Mouse (Mus musculus) liver, postnatal 0 days (tissue): ENCODE measurements around the gene Slc7a10. TPM values are rescaled to one million over a fixed set of nuclear protein-coding genes. Genes with fewer than 3 reads are reported as not detected.
A peak's percentile ranks its signal among the peaks of the same experiment; 100 is the strongest.

Source experiments
- ATAC-seq: fragments of 200-750 bp; cut with Nextera tagmentation; 2 replicates; pipeline ENCODE4 v1.8.0; 2017; ENCODE audit warnings: mild to moderate bottlenecking, moderate library complexity
- DNase-seq: peaks from one replicate; pipeline ENCODE4 v3.0.0-alpha.2; 2016
- H3K27ac ChIP-seq: fragments of 300-500 bp; sonication (generic); 2 replicates; pipeline ENCODE4 v1.5.1; 2014; ENCODE audit warnings: antibody characterized with exemption, moderate library complexity, mild to moderate bottlenecking, low read depth
- H3K27me3 ChIP-seq: fragments of 300-500 bp; sonication (generic); 2 replicates; pipeline ENCODE4 v1.6.1; 2014; ENCODE audit warnings: low read length, control low read depth, mixed read lengths; ENCODE audit not compliant: insufficient read depth
- H3K36me3 ChIP-seq: fragments of 300-500 bp; sonication (generic); replicated peaks from 2 replicates; pipeline ENCODE4 v1.6.1; 2014; ENCODE audit warnings: mild to moderate bottlenecking, control low read depth, low read length, moderate library complexity, mixed read lengths; ENCODE audit not compliant: insufficient read depth
- H3K4me1 ChIP-seq: fragments of 300-500 bp; sonication (generic); 2 replicates; pipeline ENCODE4 v1.6.1; 2014; ENCODE audit warnings: antibody characterized with exemption, mild to moderate bottlenecking, control low read depth; ENCODE audit not compliant: insufficient read depth
- H3K4me2 ChIP-seq: fragments of 300-500 bp; sonication (generic); 2 replicates; pipeline ENCODE4 v1.6.1; 2014; ENCODE audit warnings: low read depth, mild to moderate bottlenecking, low read length, moderate library complexity, mixed read lengths
- H3K4me3 ChIP-seq: fragments of 300-500 bp; sonication (generic); 2 replicates; pipeline ENCODE4 v1.5.1; 2014; ENCODE audit warnings: low read depth, low read length
- H3K9ac ChIP-seq: fragments of 300-500 bp; sonication (generic); replicated peaks from 2 replicates; pipeline ENCODE4 v1.6.1; 2014; ENCODE audit warnings: mild to moderate bottlenecking, moderate library complexity
- H3K9me3 ChIP-seq: fragments of 300-500 bp; sonication (generic); 2 replicates; pipeline ENCODE4 v1.6.1; 2016; ENCODE audit warnings: mild to moderate bottlenecking, control low read depth, low read length, mixed read lengths
- CTCF ChIP-seq: sonication (generic); IDR thresholded peaks from 2 replicates; pipeline ENCODE4 v1.5.1; 2016; ENCODE audit warnings: antibody characterized with exemption, low read depth
- EP300 ChIP-seq: IDR thresholded peaks from 2 replicates; pipeline ENCODE4 v1.6.1; 2016; ENCODE audit warnings: antibody characterized with exemption, low read depth, mild to moderate bottlenecking
- WGBS: fragments of 180-500 bp; shearing (Covaris S2); extraction: QIAGEN DNeasy Blood & Tissue Kit; methylation state at CpG from one replicate; pipeline ENCODE4 v1.1.7; 2014; ENCODE audit not compliant: insufficient replicate concordance; 5-methylcytosine and 5-hydroxymethylcytosine counted together
- polyA plus RNA-seq: library from polyadenylated mRNA; unstranded; fragments of >200 nt; fragmentation: Nextera tagmentation; extraction: Ambion mirVana; gene quantifications from 2 replicates; pipeline ENCODE4 v1.2.1, GENCODE M21; 2015

Slc7a10 gene
- polyA plus RNA-seq, 1 experiment from 2014 or later, result 0.12 TPM

- H3K4me1 ChIP-seq, result peaks cover 9% of the 10 kb centered on the region
- H3K36me3 ChIP-seq, result no peaks in the 10 kb centered on the region
- H3K9ac ChIP-seq, result no peak overlapping the region
- peaks cover 19% of the 10 kb centered on the region for H3K27me3 ChIP-seq
- WGBS, result 73% methylated on average over 4 of the region's 4 CpGs
- ATAC-seq, result no peak
- H3K4me3 ChIP-seq, result no peak overlapping the region
- DNase-seq, result no peak
- H3K9me3 ChIP-seq, result no peaks in the 10 kb centered on the region
- no peak overlapping the region for H3K27ac ChIP-seq
- TF ChIP-seq CTCF, result no peak
- no peak for TF ChIP-seq EP300
- H3K4me2 ChIP-seq, result no peak overlapping the region
Measured at GRCm38 (mm10) chr7:35211791-35212190, 25.6 kb downstream of the Slc7a10 start.

GRCm38 (mm10) chr7:35214442-35215222, 28.4 kb downstream of the Slc7a10 start:
- TF ChIP-seq EP300 (no peak), CTCF (no peak)
- Histone ChIP-seq H3K4me3 (peak overlapping the region; percentile 38; the same call in 1 of the 2 replicates), H3K9me3 (no peaks in the 10 kb centered on the region), H3K4me2 (peak overlapping the region; percentile 74), H3K27me3 (peaks cover 19% of the 10 kb centered on the region), H3K36me3 (no peaks in the 10 kb centered on the region), H3K9ac (peak overlapping the region; percentile 44; the same call in 1 of the 2 replicates), H3K4me1 (peaks cover 9% of the 10 kb centered on the region), H3K27ac (no peak overlapping the region)
- WGBS, result 2% methylated on average over 46 of the region's 79 CpGs
- ATAC-seq (peak; percentile 52; the same call in 1 of the 2 replicates), DNase-seq (no peak)

GRCm38 (mm10) chr7:35215225-35215624, 29.0 kb downstream of the Slc7a10 start, which contains the start of gene Lrp3:
Gene Lrp3, minus strand, starts transcription at chr7:35215498.
- peaks cover 9% of the 10 kb centered on the region for H3K4me1 ChIP-seq
- H3K9ac ChIP-seq, result peak within 1 kb of the TSS; percentile 44; the same call in 1 of the 2 replicates
- peak within 1 kb of the TSS; percentile 74 for H3K4me2 ChIP-seq
- no peak within 1 kb of the TSS for H3K27ac ChIP-seq
- no peaks in the 10 kb centered on the region for H3K9me3 ChIP-seq
- H3K36me3 ChIP-seq, result no peaks in the 10 kb centered on the region
- H3K27me3 ChIP-seq, result peaks cover 19% of the 10 kb centered on the region
- H3K4me3 ChIP-seq, result peak within 1 kb of the TSS; percentile 38
- WGBS, result under 1% methylated on average over 45 of the region's 53 CpGs
- DNase-seq, result peak; percentile 77
- no peak for TF ChIP-seq CTCF
- TF ChIP-seq EP300, result no peak
- peak; percentile 91 for ATAC-seq

GRCm38 (mm10) chr7:35215731-35216130, 29.5 kb downstream of the Slc7a10 start:
- no peaks in the 10 kb centered on the region for H3K9me3 ChIP-seq
- peak overlapping the region; percentile 74 for H3K4me2 ChIP-seq
- H3K9ac ChIP-seq, result no peak overlapping the region
- peaks cover 19% of the 10 kb centered on the region for H3K27me3 ChIP-seq
- ATAC-seq (no peak), DNase-seq (no peak)
- H3K4me1 ChIP-seq, result peaks cover 9% of the 10 kb centered on the region
- 44% methylated on average over 5 of the region's 5 CpGs for WGBS
- no peaks in the 10 kb centered on the region for H3K36me3 ChIP-seq
- H3K4me3 ChIP-seq, result no peak overlapping the region
- TF ChIP-seq CTCF, result no peak
- no peak for TF ChIP-seq EP300
- no peak overlapping the region for H3K27ac ChIP-seq

GRCm38 (mm10) chr7:35220694-35221365, 34.6 kb downstream of the Slc7a10 start:
- peaks cover 6% of the 10 kb centered on the region; the same call in 1 of the 2 replicates for H3K27me3 ChIP-seq
- H3K9ac ChIP-seq, result no peak overlapping the region
- 62% methylated on average over 9 of the region's 9 CpGs for WGBS
- DNase-seq (no peak), ATAC-seq (no peak)
- H3K36me3 ChIP-seq, result no peaks in the 10 kb centered on the region
- H3K9me3 ChIP-seq, result no peaks in the 10 kb centered on the region
- no peak overlapping the region for H3K27ac ChIP-seq
- H3K4me1 ChIP-seq, result peaks cover under 1% of the 10 kb centered on the region; the same call in 1 of the 2 replicates
- TF ChIP-seq CTCF, result no peak
- TF ChIP-seq EP300, result no peak
- no peak overlapping the region for H3K4me2 ChIP-seq
- H3K4me3 ChIP-seq, result no peak overlapping the region

- no peaks in the 10 kb centered on the region for H3K27me3 ChIP-seq
- H3K4me1 ChIP-seq, result peaks cover 5% of the 10 kb centered on the region; the same call in 1 of the 2 replicates
- ATAC-seq (no peak), DNase-seq (peak; percentile 26)
- 0 out of 2 replicates have a peak, but pooled peaks cover 11% of the 10 kb centered on the region for H3K9me3 ChIP-seq
- H3K4me3 ChIP-seq, result no peak overlapping the region
- H3K36me3 ChIP-seq, result no peaks in the 10 kb centered on the region
- WGBS, result 61% methylated on average over 3 of the region's 3 CpGs
- H3K27ac ChIP-seq, result no peak overlapping the region
- no peak overlapping the region for H3K9ac ChIP-seq
- TF ChIP-seq CTCF (peak; percentile 46), EP300 (no peak)
- H3K4me2 ChIP-seq, result no peak overlapping the region
Measured at GRCm38 (mm10) chr7:35230333-35230732, 44.1 kb downstream of the Slc7a10 start.
